Mouse (Mus musculus): ENCODE measurements around the gene BC049762.

The BC049762 gene

GRCm38 (mm10) chr11:51214021-51214420 lies 48.8 kb downstream of the BC049762 start:
- no peak for DNase-seq

- no peak for DNase-seq
These were observed 51.4 kb downstream of the BC049762 start for GRCm38 (mm10) chr11:51211426-51211825.

GRCm38 (mm10) chr11:51207758-51208157 lies 55.1 kb downstream of the BC049762 start:
- DNase-seq: no peak
